In the genomic region with DNA sequence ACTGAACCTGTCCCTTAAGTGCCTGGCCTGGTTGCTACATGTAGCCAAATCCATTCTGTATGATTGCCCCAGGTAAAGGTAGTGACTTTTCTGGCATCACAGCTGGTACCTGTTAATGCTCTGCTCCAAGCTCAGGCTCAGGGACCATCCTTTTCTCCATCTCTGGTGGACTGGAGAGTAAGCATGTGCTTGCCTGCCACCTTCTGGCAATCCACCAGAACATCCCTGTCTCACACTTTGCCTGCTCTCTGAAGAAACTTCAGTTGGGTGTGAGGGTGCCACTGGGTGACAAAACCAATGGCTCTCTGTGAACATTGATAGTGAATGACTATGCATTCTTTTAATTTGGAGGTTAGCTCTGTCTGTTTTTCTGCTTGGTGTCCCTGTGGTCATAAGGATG, we compare ENCODE assay signal across 8 mouse cellular contexts. TPM values are rescaled to one million over a fixed set of nuclear protein-coding genes. Genes with fewer than 3 reads are reported as not detected.
DNase-seq lines count a peak whose midpoint lies in the region; ATAC-seq and TF ChIP-seq lines count a peak whose summit lies in the region.
"Had no signal": no experiment of that assay in that cellular context is flagged by ENCODE, and none has a peak within 500 bp of the region (broad histone marks: within the 10 kb centered on the region; RNA-seq: fewer than 3 reads in every experiment).

No protein-coding gene starts in this region.

- peak; percentile 31 for DNase-seq in kidney, postnatal 0 days (ENCODE audit: low spot score)
- DNase-seq in kidney, adult 8-10 months: no peak
- DNase-seq in NIH3T3 (ENCODE audit: low read depth): peak; percentile 72
- peak; percentile 7 to 27 for DNase-seq in spleen, postnatal 36 days (ENCODE audit: low spot score in 2 of 2)
- DNase-seq in left cerebral cortex, adult 11 months (ENCODE audit: low spot score): no peak

- H3K9me3 ChIP-seq in kidney, postnatal 0 days (replicated peaks; ENCODE audit: low read length): no peaks in the 10 kb centered on the region
- H3K9me3 ChIP-seq in ES-Bruce4 (replicated peaks; ENCODE audit: control insufficient read depth, insufficient read depth, low read length, poor library complexity, severe bottlenecking): no peaks in the 10 kb centered on the region
- H3K9me3 ChIP-seq in liver, embryonic 12.5 days (replicated peaks): no peaks in the 10 kb centered on the region

- ATAC-seq in kidney, postnatal 0 days (replicated peaks; ENCODE audit: low FRiP score, low read depth): no peak
- ATAC-seq in liver, embryonic 12.5 days: peak; percentile 45; the same call in 1 of the 2 replicates

- H3K27me3 ChIP-seq in kidney, postnatal 0 days (ENCODE audit: insufficient read depth, low read length): no peaks in the 10 kb centered on the region
- no peaks in the 10 kb centered on the region for H3K27me3 ChIP-seq in ES-Bruce4 (ENCODE audit: control insufficient read depth, insufficient read depth, low read length, poor library complexity, severe bottlenecking)
- no peaks in the 10 kb centered on the region for H3K27me3 ChIP-seq in liver, embryonic 12.5 days (replicated peaks)

- H3K9ac ChIP-seq in kidney, postnatal 0 days (ENCODE audit: low read depth, low read length): no peak overlapping the region
- H3K9ac ChIP-seq in ES-Bruce4 (ENCODE audit: low read depth, poor library complexity, severe bottlenecking): no peak overlapping the region
- H3K9ac ChIP-seq in liver, embryonic 12.5 days: no peak overlapping the region

- TF ChIP-seq POLR2A in ES-Bruce4 (IDR thresholded peaks at IDR 0.05; ENCODE audit: insufficient read depth, low read length): no peak

- no peak for TF ChIP-seq EP300 in ES-Bruce4 (IDR thresholded peaks at IDR 0.05; ENCODE audit: insufficient read depth, low read depth, low read length)

- no peak overlapping the region for H3K27ac ChIP-seq in kidney, postnatal 0 days
- no peak overlapping the region for H3K27ac ChIP-seq in ES-Bruce4 (ENCODE audit: insufficient read depth, low read length)
- peak overlapping the region; percentile 52 for H3K27ac ChIP-seq in liver, embryonic 12.5 days
- H3K27ac ChIP-seq: macrophage had no signal

- TF ChIP-seq CTCF in kidney, postnatal 0 days (IDR thresholded peaks at IDR 0.05; ENCODE audit: low read depth): peak; percentile 60
- TF ChIP-seq CTCF in ES-Bruce4 (IDR thresholded peaks at IDR 0.05; ENCODE audit: low read depth, low read length): peak; percentile 37

- no peak overlapping the region for H3K4me2 ChIP-seq in kidney, postnatal 0 days (ENCODE audit: low read length)
- peak overlapping the region; percentile 32 for H3K4me2 ChIP-seq in liver, embryonic 12.5 days

- H3K4me3 ChIP-seq in kidney, postnatal 0 days (replicated peaks; ENCODE audit: low read depth, low read length): no peak overlapping the region
- H3K4me3 ChIP-seq in ES-Bruce4 (ENCODE audit: low read depth, low read length): no peak overlapping the region
- no peak overlapping the region for H3K4me3 ChIP-seq in liver, embryonic 12.5 days

- H3K4me1 ChIP-seq in kidney, postnatal 0 days (replicated peaks; ENCODE audit: insufficient read depth, low read length): no peaks in the 10 kb centered on the region
- no peaks in the 10 kb centered on the region for H3K4me1 ChIP-seq in ES-Bruce4 (ENCODE audit: control insufficient read depth, insufficient read depth, low read length)
- peaks cover 17% of the 10 kb centered on the region for H3K4me1 ChIP-seq in liver, embryonic 12.5 days

- H3K36me3 ChIP-seq in kidney, postnatal 0 days (ENCODE audit: insufficient read depth, low read length): peaks cover 52% of the 10 kb centered on the region
- H3K36me3 ChIP-seq in ES-Bruce4 (ENCODE audit: control insufficient read depth, insufficient read depth, low read length, poor library complexity, severe bottlenecking): peaks cover 33% of the 10 kb centered on the region
- peaks cover 77% of the 10 kb centered on the region for H3K36me3 ChIP-seq in liver, embryonic 12.5 days

RNA-seq across cellular contexts. Expression of gene Uvssa, which starts 7.2 kb away (rescaled TPM):
- polyA plus RNA-seq in kidney, postnatal 0 days (2015; fragmentation: Nextera tagmentation; extraction: Ambion mirVana): 7.7 and 7.8 TPM in 2 replicates
- polyA plus RNA-seq in ES-Bruce4 (2011; ENCODE audit: insufficient read depth, insufficient read length, low read depth, missing spikeins): 6.9 and 7.2 TPM in 2 replicates
- 3.5 and 3.6 TPM in 2 replicates for polyA plus RNA-seq in liver, embryonic 12.5 days (2016; fragmentation: Nextera tagmentation; extraction: Ambion mirVana)

RNA-seq across cellular contexts. Expression of gene Maea, which starts 35.8 kb away (rescaled TPM):
- 119 and 125 TPM in 2 replicates for polyA plus RNA-seq in kidney, postnatal 0 days (2015; fragmentation: Nextera tagmentation; extraction: Ambion mirVana)
- polyA plus RNA-seq in ES-Bruce4 (2011; ENCODE audit: insufficient read depth, insufficient read length, low read depth, missing spikeins): 90.5 and 96.8 TPM in 2 replicates
- polyA plus RNA-seq in liver, embryonic 12.5 days (2016; fragmentation: Nextera tagmentation; extraction: Ambion mirVana): 64.2 and 67.7 TPM in 2 replicates

Comparison
In these comparisons a context has a peak if more than half of its experiments do, and no peak if none do; other contexts are left out.
1. DNase-seq: peak in kidney, postnatal 0 days (single experiment), NIH3T3 (single experiment) and spleen, postnatal 36 days (2 of 2); none in kidney, adult 8-10 months (0 of 2) and left cerebral cortex, adult 11 months (single experiment).